Mouse (Mus musculus) hindbrain, embryonic 15.5 days (tissue): Measurements from ENCODE around the gene 6430628N08Rik. TPM values are rescaled to one million over a fixed set of nuclear protein-coding genes. Genes with fewer than 3 reads are reported as not detected.
A peak's percentile ranks its signal among the peaks of the same experiment; 100 is the strongest.

Source experiments
- ATAC-seq: fragments of 200-750 bp; cut with Nextera tagmentation; 2 replicates; pipeline ENCODE4 v1.8.0; 2017; ENCODE audit warnings: low read depth, moderate number of reproducible peaks, moderate TSS enrichment; ENCODE audit not compliant: low FRiP score
- H3K27ac ChIP-seq: fragments of 300-500 bp; sonication (generic); replicated peaks from 2 replicates; pipeline ENCODE4 v1.5.1; 2015; ENCODE audit warnings: mild to moderate bottlenecking, inconsistent platforms
- H3K27me3 ChIP-seq: fragments of 300-500 bp; sonication (generic); 2 replicates; pipeline ENCODE4 v1.6.1; 2015; ENCODE audit warnings: control low read depth, inconsistent platforms
- H3K36me3 ChIP-seq: fragments of 300-500 bp; sonication (generic); 2 replicates; pipeline ENCODE4 v1.6.1; 2015; ENCODE audit warnings: control low read depth, inconsistent platforms
- H3K4me1 ChIP-seq: fragments of 300-500 bp; sonication (generic); replicated peaks from 2 replicates; pipeline ENCODE4 v1.6.1; 2015; ENCODE audit warnings: control low read depth, inconsistent platforms
- H3K4me2 ChIP-seq: fragments of 300-500 bp; sonication (generic); 2 replicates; pipeline ENCODE4 v1.6.1; 2015; ENCODE audit warnings: moderate library complexity, mild to moderate bottlenecking, inconsistent platforms
- H3K4me3 ChIP-seq: fragments of 300-500 bp; sonication (generic); 2 replicates; pipeline ENCODE4 v1.5.1; 2015; ENCODE audit warnings: mild to moderate bottlenecking, inconsistent platforms
- H3K9ac ChIP-seq: fragments of 300-500 bp; sonication (generic); 2 replicates; pipeline ENCODE4 v1.6.1; 2015; ENCODE audit warnings: inconsistent platforms
- H3K9me3 ChIP-seq: fragments of 300-500 bp; sonication (generic); 2 replicates; pipeline ENCODE4 v1.6.1; 2016; ENCODE audit warnings: control low read depth, inconsistent platforms
- WGBS: fragments of 180-500 bp; shearing (Covaris S2); methylation state at CpG from one replicate; pipeline ENCODE4 v1.1.7; 2015; 5-methylcytosine and 5-hydroxymethylcytosine counted together
- polyA plus RNA-seq: library from polyadenylated mRNA; unstranded; fragments of >200 nt; fragmentation: Nextera tagmentation; extraction: Ambion mirVana; gene quantifications from 2 replicates; pipeline ENCODE4 v1.2.1, GENCODE M21; 2015

Gene 6430628N08Rik
- polyA plus RNA-seq, 1 experiment from 2014 or later = 0.27 TPM

GRCm38 (mm10) chr4:115890066-115890465 lies 399 bp upstream of the 6430628N08Rik start:
- no peak for ATAC-seq
- Histone ChIP-seq H3K9me3 (no peaks in the 10 kb centered on the region), H3K36me3 (no peaks in the 10 kb centered on the region), H3K4me3 (peak overlapping the region; percentile 32), H3K27me3 (peaks cover 39% of the 10 kb centered on the region), H3K27ac (no peak overlapping the region), H3K9ac (no peak overlapping the region; the same call in 1 of the 2 replicates), H3K4me2 (peak overlapping the region; percentile 70), H3K4me1 (peaks cover 17% of the 10 kb centered on the region)
- WGBS = 10% methylated on average over 6 of the region's 6 CpGs

DNA sequence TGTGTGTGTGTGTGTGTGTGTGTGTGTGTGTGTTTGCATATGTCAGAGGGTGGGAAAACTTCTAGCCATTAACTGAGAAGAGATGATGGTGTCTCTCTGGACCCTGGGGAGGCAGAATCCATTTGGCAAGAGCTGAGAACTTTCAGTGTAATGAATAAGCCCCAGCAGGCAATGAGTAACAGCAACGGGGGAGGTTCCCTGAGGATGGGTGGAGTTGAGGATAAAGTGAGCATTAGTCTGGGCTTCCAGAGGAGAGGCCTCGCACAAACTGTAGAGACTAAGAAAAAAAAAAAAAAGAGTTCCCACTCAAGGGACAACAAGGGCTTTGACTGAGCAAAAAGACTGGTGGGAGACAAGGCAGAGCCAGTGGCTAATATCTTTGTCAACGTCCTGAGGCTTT lies 3.8 kb downstream of the 6430628N08Rik start:
- no peak overlapping the region for H3K4me2 ChIP-seq
- no peak overlapping the region for H3K27ac ChIP-seq
- 10% methylated on average over 3 of the region's 3 CpGs for WGBS
- H3K27me3 ChIP-seq = peaks cover 61% of the 10 kb centered on the region
- H3K4me3 ChIP-seq = no peak overlapping the region
- no peaks in the 10 kb centered on the region for H3K36me3 ChIP-seq
- no peaks in the 10 kb centered on the region for H3K9me3 ChIP-seq
- H3K9ac ChIP-seq = no peak overlapping the region
- ATAC-seq = no peak
- peaks cover 17% of the 10 kb centered on the region for H3K4me1 ChIP-seq

DNA sequence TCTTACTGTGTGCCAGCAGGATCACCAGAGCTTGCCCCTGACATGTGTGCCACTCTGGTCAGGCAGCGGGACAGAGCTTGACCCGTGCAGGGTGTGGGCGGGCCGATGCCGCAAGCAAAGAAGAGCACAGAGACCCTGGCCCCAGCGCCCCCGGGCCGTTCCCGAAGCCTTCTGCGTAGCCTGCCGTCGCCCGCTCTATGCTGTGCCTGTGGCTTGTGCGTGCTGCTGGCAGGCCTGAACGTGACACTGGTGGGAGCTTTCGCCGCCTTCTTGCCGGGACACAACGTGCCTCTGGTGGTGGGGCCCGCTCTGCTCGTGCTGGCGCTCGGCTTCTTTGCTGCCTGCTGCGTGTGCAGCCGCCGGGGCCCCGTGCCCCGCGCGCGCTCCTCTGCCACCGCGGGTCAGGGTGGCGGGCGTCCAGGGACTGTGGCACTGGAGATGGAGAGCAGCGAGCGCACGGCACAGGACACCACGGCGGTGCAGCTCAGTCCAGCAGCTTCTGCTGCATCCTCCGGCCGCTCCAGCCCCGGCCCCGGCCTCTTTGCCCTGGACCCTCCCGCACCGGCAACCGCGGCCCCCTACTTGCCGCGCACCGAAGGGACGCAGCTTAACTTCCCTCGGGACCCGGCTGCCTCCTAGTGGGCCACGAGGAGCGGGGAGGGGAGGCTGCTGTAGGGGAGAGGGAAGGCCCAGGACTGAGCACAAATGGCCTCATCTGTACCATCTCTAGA lies 7.6 kb downstream of the 6430628N08Rik start:
- Histone ChIP-seq H3K9ac (peak overlapping the region; percentile 34; the same call in 1 of the 2 replicates), H3K36me3 (no peaks in the 10 kb centered on the region), H3K27ac (no peak overlapping the region), H3K27me3 (peaks cover 56% of the 10 kb centered on the region), H3K4me3 (peak overlapping the region; percentile 40), H3K4me2 (peak overlapping the region; percentile 86), H3K9me3 (no peaks in the 10 kb centered on the region), H3K4me1 (peaks cover 9% of the 10 kb centered on the region)
- peak; percentile 59; the same call in 1 of the 2 replicates for ATAC-seq
- WGBS = under 1% methylated on average over 56 of the region's 56 CpGs

- H3K4me1 ChIP-seq = peaks cover 14% of the 10 kb centered on the region
- WGBS = 16% methylated on average over 5 of the region's 5 CpGs
- no peak overlapping the region for H3K27ac ChIP-seq
- H3K36me3 ChIP-seq = no peaks in the 10 kb centered on the region
- no peak overlapping the region for H3K9ac ChIP-seq
- no peak overlapping the region for H3K4me3 ChIP-seq
- no peaks in the 10 kb centered on the region for H3K9me3 ChIP-seq
- peaks cover 74% of the 10 kb centered on the region for H3K27me3 ChIP-seq
- no peak overlapping the region for H3K4me2 ChIP-seq
- no peak; the same call in 1 of the 2 replicates for ATAC-seq
Observed at GRCm38 (mm10) chr4:115902816-115903215, 12.4 kb downstream of the 6430628N08Rik start.

DNA sequence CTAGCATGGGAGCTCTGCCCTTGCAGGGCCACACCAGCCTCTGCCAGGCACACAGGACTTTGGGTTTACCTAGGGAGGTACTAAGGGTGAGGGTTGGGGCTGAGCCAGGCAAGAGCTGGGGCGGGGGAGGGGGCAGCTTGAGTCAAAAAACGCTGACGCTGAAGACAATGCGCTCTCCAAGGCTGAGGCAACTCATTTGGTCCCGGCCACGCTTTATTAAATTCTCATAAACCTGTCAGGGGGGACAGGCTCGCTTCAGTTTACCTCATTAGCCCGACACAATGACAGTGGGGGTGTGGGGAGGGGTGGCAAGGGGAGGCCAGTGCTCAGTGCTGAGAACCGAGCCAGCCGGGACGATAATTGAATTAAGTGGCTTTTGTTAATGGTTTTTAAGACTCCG lies 13.9 kb downstream of the 6430628N08Rik start:
- Histone ChIP-seq H3K27me3 (peaks cover 64% of the 10 kb centered on the region), H3K9me3 (no peaks in the 10 kb centered on the region), H3K27ac (no peak overlapping the region), H3K36me3 (no peaks in the 10 kb centered on the region), H3K4me2 (no peak overlapping the region), H3K4me3 (no peak overlapping the region), H3K4me1 (peaks cover 6% of the 10 kb centered on the region), H3K9ac (no peak overlapping the region)
- no peak for ATAC-seq
- 4% methylated on average over 12 of the region's 12 CpGs for WGBS

DNA sequence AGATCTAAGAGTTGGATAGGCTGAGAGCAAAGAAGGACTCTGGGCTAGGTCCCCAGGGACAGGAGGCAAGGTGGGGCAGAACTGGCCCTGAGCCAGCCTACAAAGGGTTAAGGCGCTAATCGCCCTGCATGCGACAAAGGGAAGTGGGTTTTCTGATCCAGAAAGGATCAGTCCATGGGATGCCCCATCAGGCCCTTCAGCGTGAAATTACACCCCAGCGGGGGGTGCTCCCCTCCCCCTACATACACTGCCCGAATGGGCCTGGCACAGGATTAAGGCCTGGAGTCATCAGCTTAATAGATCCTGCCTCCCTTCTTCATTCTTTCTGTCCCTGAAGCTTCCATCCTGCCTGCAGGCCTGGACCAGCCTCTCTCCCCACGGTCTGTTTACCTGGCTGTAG lies 15.2 kb downstream of the 6430628N08Rik start:
- H3K9ac ChIP-seq = no peak overlapping the region
- H3K4me2 ChIP-seq = no peak overlapping the region
- H3K9me3 ChIP-seq = no peaks in the 10 kb centered on the region
- no peak overlapping the region for H3K27ac ChIP-seq
- H3K4me3 ChIP-seq = no peak overlapping the region
- no peaks in the 10 kb centered on the region for H3K36me3 ChIP-seq
- WGBS = 5% methylated on average over 7 of the region's 7 CpGs
- peaks cover 6% of the 10 kb centered on the region for H3K4me1 ChIP-seq
- no peak for ATAC-seq
- peaks cover 51% of the 10 kb centered on the region for H3K27me3 ChIP-seq

DNA sequence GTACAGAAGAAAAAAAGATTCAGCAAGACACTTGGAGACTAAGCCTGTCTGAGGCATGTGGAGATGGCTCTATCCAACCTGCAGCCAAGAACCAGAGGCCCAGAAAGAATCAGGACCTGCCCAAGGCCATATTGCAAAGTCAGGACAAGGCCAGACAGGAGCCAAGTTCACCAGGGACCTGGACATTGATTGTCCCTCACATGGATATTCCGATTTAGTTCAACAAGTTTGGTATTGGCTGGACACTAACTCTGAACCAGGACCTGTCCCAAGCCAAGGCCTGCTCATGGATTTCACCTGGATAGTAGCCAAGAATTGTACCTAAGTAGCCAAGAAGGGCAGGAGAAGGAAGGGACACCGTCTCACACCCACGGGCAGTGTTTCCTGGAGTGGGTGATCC lies 16.3 kb downstream of the 6430628N08Rik start:
- Histone ChIP-seq H3K27ac (no peak overlapping the region), H3K4me3 (no peak overlapping the region), H3K4me1 (peaks cover 6% of the 10 kb centered on the region), H3K4me2 (no peak overlapping the region), H3K36me3 (no peaks in the 10 kb centered on the region), H3K9ac (no peak overlapping the region), H3K9me3 (no peaks in the 10 kb centered on the region), H3K27me3 (peaks cover 58% of the 10 kb centered on the region)
- no peak for ATAC-seq
- 82% methylated on average over 3 of the region's 3 CpGs for WGBS

GRCm38 (mm10) chr4:115907994-115908393 lies 17.5 kb downstream of the 6430628N08Rik start:
- no peak overlapping the region for H3K9ac ChIP-seq
- peaks cover 56% of the 10 kb centered on the region for H3K27me3 ChIP-seq
- no peak overlapping the region for H3K4me2 ChIP-seq
- H3K36me3 ChIP-seq = no peaks in the 10 kb centered on the region
- H3K27ac ChIP-seq = no peak overlapping the region
- 84% methylated on average over 1 of the region's 1 CpGs for WGBS
- H3K4me3 ChIP-seq = no peak overlapping the region
- no peaks in the 10 kb centered on the region for H3K9me3 ChIP-seq
- no peak for ATAC-seq
- H3K4me1 ChIP-seq = peaks cover 6% of the 10 kb centered on the region

GRCm38 (mm10) chr4:115908641-115909040 lies 18.2 kb downstream of the 6430628N08Rik start:
- no peak overlapping the region for H3K27ac ChIP-seq
- H3K4me2 ChIP-seq = no peak overlapping the region
- peaks cover 54% of the 10 kb centered on the region for H3K27me3 ChIP-seq
- H3K9ac ChIP-seq = no peak overlapping the region
- H3K36me3 ChIP-seq = no peaks in the 10 kb centered on the region
- 10% methylated on average over 7 of the region's 7 CpGs for WGBS
- H3K4me1 ChIP-seq = peaks cover 6% of the 10 kb centered on the region
- no peaks in the 10 kb centered on the region for H3K9me3 ChIP-seq
- peak; percentile 42; the same call in 1 of the 2 replicates for ATAC-seq
- H3K4me3 ChIP-seq = no peak overlapping the region

- Histone ChIP-seq H3K4me1 (no peaks in the 10 kb centered on the region), H3K9ac (no peak overlapping the region), H3K36me3 (no peaks in the 10 kb centered on the region), H3K4me3 (no peak overlapping the region), H3K9me3 (no peaks in the 10 kb centered on the region), H3K4me2 (no peak overlapping the region), H3K27me3 (peaks cover 34% of the 10 kb centered on the region), H3K27ac (no peak overlapping the region)
- WGBS = 8% methylated on average over 4 of the region's 4 CpGs
- ATAC-seq = no peak
Observed at GRCm38 (mm10) chr4:115911586-115911985, 21.1 kb downstream of the 6430628N08Rik start.

- peaks cover 22% of the 10 kb centered on the region for H3K27me3 ChIP-seq
- no peak overlapping the region for H3K27ac ChIP-seq
- H3K9ac ChIP-seq = no peak overlapping the region
- H3K4me1 ChIP-seq = no peaks in the 10 kb centered on the region
- WGBS = 75% methylated on average over 16 of the region's 16 CpGs
- ATAC-seq = no peak
- H3K36me3 ChIP-seq = no peaks in the 10 kb centered on the region
- H3K9me3 ChIP-seq = no peaks in the 10 kb centered on the region
- H3K4me3 ChIP-seq = no peak overlapping the region
- H3K4me2 ChIP-seq = no peak overlapping the region
Observed at GRCm38 (mm10) chr4:115919911-115920310, 29.4 kb downstream of the 6430628N08Rik start.

DNA sequence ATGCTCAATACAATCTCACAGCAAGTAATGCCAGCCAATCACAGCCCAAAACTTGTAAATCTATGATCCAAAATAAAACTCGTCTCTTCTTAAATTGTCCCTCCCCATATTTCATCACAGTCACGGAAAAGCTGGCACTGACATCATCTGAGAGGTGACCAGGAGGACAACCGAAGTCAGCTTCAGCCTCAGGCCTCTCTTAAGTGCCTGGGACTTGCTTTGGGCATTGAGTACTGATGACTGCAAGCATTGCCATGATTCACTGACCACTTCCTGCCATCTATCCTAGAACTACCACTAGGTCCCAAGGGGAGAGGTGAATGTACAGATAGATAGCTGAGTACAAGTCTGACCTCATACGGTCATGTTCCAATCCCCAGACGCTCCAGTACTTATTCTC lies 32.2 kb downstream of the 6430628N08Rik start:
- Histone ChIP-seq H3K36me3 (no peaks in the 10 kb centered on the region), H3K9me3 (no peaks in the 10 kb centered on the region), H3K27me3 (peaks cover 21% of the 10 kb centered on the region), H3K9ac (no peak overlapping the region), H3K4me2 (no peak overlapping the region), H3K27ac (no peak overlapping the region), H3K4me1 (no peaks in the 10 kb centered on the region), H3K4me3 (no peak overlapping the region)
- WGBS = 93% methylated on average over 5 of the region's 5 CpGs
- ATAC-seq = no peak
